Mouse (Mus musculus): ENCODE measurements around the gene Ntn3. TPM values are rescaled to one million over a fixed set of nuclear protein-coding genes. Genes with fewer than 3 reads are reported as not detected.

Gene Ntn3
- total RNA-seq, 2 experiments from 2014 or later = 1.5 to 2.9 TPM

Small RNAs within 50 kb of the gene (microRNA-seq; reads per million reads assigned to microRNA genes)
- gene Mir5134 (1.2 reads per million), gene Mir6965 (not detected)

Other genes with a start within 250 kb of the Ntn3 start
- gene Prss30, start 229.0 kb downstream of the Ntn3 start, total RNA-seq (2021) = under 1 TPM; 0.23 to 0.33 TPM
- gene Prss22, start 211.4 kb downstream of the Ntn3 start, total RNA-seq (2021) = not detected
- gene Prss27, start 171.4 kb downstream of the Ntn3 start, total RNA-seq (2021) = under 1 TPM; 0.40 to 0.43 TPM
- gene Kctd5, start 136.0 kb downstream of the Ntn3 start, total RNA-seq (2021) = 10 to 100 TPM; 16.2 to 19.4 TPM
- gene Pdpk1, start 58.6 kb downstream of the Ntn3 start, total RNA-seq (2021) = 10 to 100 TPM; 55.5 to 59.7 TPM
- 10 to 100 TPM; 29.6 to 41.4 TPM for gene Amdhd2, start 45.8 kb downstream of the Ntn3 start, total RNA-seq (2021)
- gene Atp6v0c, start 39.8 kb downstream of the Ntn3 start, total RNA-seq (2021) = 100 to 1,000 TPM; 434 to 448 TPM
- gene Tbc1d24, start 4.0 kb downstream of the Ntn3 start, total RNA-seq (2021) = 10 to 100 TPM; 10.9 to 18.8 TPM
- 1 to 10 TPM; 5.7 to 6.4 TPM for gene Tedc2, start 11.3 kb upstream of the Ntn3 start, total RNA-seq (2021)
- 1 to 10 TPM; 3.3 to 4.8 TPM for gene Ccnf, start 42.0 kb upstream of the Ntn3 start, total RNA-seq (2021)
- gene Abca17, start 141.5 kb upstream of the Ntn3 start, total RNA-seq (2021) = under 1 TPM in 1 of 2 experiments, not detected in 1; 0.07 TPM
- 10 to 100 TPM; 19.8 to 24.4 TPM for gene Abca3, start 142.4 kb upstream of the Ntn3 start, total RNA-seq (2021)
- 10 to 100 TPM; 65.7 to 78.7 TPM for gene Rnps1, start 205.0 kb upstream of the Ntn3 start, total RNA-seq (2021)
- 100 to 1,000 TPM; 228 to 310 TPM for gene Eci1, start 217.1 kb upstream of the Ntn3 start, total RNA-seq (2021)
- 1 to 10 TPM; 2.1 to 4.3 TPM for gene Dnase1l2, start 233.6 kb upstream of the Ntn3 start, total RNA-seq (2021)